Mouse (Mus musculus): ENCODE measurements around the gene Pigc. TPM values are rescaled to one million over a fixed set of nuclear protein-coding genes. Genes with fewer than 3 reads are reported as not detected.

The Pigc gene
- polyA plus RNA-seq (2011; ENCODE audit: insufficient read depth, insufficient read length, low replicate concordance, missing spikeins), result 11.8 and 12.9 TPM in 2 replicates

GRCm38 (mm10) chr1:161968589-161969407 is at the start of gene Pigc:
Gene Pigc, plus strand, starts transcription at chr1:161969186.
- TF ChIP-seq CTCF (IDR thresholded peaks at IDR 0.05; ENCODE audit: control insufficient read depth, insufficient read depth, low read length) (peak; percentile 73), POLR2A (IDR thresholded peaks at IDR 0.05; ENCODE audit: borderline replicate concordance, control insufficient read depth, low read depth, low read length) (peak; percentile 55; the same call in 1 of the 2 replicates)
- H3K27ac ChIP-seq (ENCODE audit: control insufficient read depth, insufficient read depth, low read depth, low read length, poor library complexity), result peak within 1 kb of the TSS; percentile 25; the same call in 1 of the 2 replicates
- 3% methylated on average over 38 of the region's 38 CpGs for WGBS
- no peaks in the 10 kb centered on the region; the same call in 1 of the 2 replicates for H3K4me1 ChIP-seq (ENCODE audit: control insufficient read depth, insufficient read depth, low read length)
- H3K4me3 ChIP-seq (replicated peaks; ENCODE audit: control insufficient read depth, low read depth, low read length), result peak within 1 kb of the TSS; percentile 78

- H3K4me3 ChIP-seq (replicated peaks; ENCODE audit: control insufficient read depth, low read depth, low read length), result no peak overlapping the region
- no peak overlapping the region for H3K27ac ChIP-seq (ENCODE audit: control insufficient read depth, insufficient read depth, low read depth, low read length, poor library complexity)
- whole genome bisulfite sequencing, result 84% methylated on average over 2 of the region's 2 CpGs
- TF ChIP-seq POLR2A (IDR thresholded peaks at IDR 0.05; ENCODE audit: borderline replicate concordance, control insufficient read depth, low read depth, low read length), result no peak
- no peak for TF ChIP-seq CTCF (IDR thresholded peaks at IDR 0.05; ENCODE audit: control insufficient read depth, insufficient read depth, low read length)
- peaks cover 3% of the 10 kb centered on the region for H3K4me1 ChIP-seq (ENCODE audit: control insufficient read depth, insufficient read depth, low read length)
Observed at GRCm38 (mm10) chr1:161919594-161919993, 49.4 kb upstream of the Pigc start.

DNA sequence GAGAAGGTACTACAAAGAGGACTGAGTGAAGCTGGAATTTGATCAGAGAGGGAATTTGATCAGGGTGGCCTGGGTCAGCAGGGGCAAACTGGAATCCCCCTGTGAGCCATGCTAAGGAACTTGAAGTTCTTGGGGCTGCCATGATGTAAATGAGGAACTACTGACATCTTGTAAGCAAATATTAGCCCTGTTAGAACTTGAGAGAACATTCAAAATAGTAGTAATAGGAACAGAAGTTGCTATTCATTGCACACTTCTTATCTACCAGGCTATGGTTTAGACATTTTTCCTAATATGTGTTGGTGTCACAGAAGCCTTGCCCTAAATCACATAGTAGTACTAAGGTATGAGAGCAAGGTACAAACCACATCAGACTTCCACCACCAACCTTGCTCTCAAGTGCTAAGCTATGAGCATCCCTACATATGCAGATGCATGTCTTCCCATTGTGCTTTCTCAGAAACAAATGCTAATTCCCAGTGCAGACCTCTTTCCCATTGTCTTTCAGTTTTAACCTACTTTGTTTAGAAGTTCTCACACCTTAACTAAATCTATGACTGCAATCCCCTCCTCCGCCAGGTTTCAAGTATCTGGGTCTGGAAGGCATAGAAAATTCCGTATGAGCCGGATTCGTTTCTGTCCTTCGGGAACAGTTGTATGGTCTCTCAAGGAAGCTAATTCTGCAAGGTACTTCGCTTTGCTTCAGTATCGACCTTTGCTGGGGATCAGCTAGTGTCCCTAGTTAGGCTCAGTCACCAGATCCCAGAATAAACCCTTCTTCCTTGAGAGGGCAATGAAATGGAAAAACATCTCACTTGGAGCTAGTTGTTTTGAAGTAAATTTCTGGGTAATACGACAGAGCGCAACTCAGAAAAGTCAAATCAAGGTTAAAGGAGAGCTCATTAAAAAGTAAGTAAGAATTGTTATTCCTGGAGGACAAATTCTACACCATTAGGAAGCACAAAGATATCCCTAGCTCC is 48.2 kb upstream of the Pigc start:
- 89% methylated on average over 9 of the region's 9 CpGs for WGBS

GRCm38 (mm10) chr1:161921928-161922327 is 47.1 kb upstream of the Pigc start:
- TF ChIP-seq POLR2A (IDR thresholded peaks at IDR 0.05; ENCODE audit: borderline replicate concordance, control insufficient read depth, low read depth, low read length), result no peak
- no peak for TF ChIP-seq CTCF (IDR thresholded peaks at IDR 0.05; ENCODE audit: control insufficient read depth, insufficient read depth, low read length)
- no peak overlapping the region for H3K4me3 ChIP-seq (replicated peaks; ENCODE audit: control insufficient read depth, low read depth, low read length)
- 59% methylated on average over 6 of the region's 6 CpGs for WGBS
- H3K4me1 ChIP-seq (ENCODE audit: control insufficient read depth, insufficient read depth, low read length), result peaks cover 3% of the 10 kb centered on the region
- no peak overlapping the region for H3K27ac ChIP-seq (ENCODE audit: control insufficient read depth, insufficient read depth, low read depth, low read length, poor library complexity)

More for the DNA sequence above, 48.2 kb upstream of the Pigc start:
- Histone ChIP-seq H3K4me1 (ENCODE audit: control insufficient read depth, insufficient read depth, low read length) (peaks cover 3% of the 10 kb centered on the region), H3K27ac (ENCODE audit: control insufficient read depth, insufficient read depth, low read depth, low read length, poor library complexity) (no peak overlapping the region), H3K4me3 (replicated peaks; ENCODE audit: control insufficient read depth, low read depth, low read length) (no peak overlapping the region)
- no peak for TF ChIP-seq POLR2A (IDR thresholded peaks at IDR 0.05; ENCODE audit: borderline replicate concordance, control insufficient read depth, low read depth, low read length)
- TF ChIP-seq CTCF (IDR thresholded peaks at IDR 0.05; ENCODE audit: control insufficient read depth, insufficient read depth, low read length), result no peak

DNA sequence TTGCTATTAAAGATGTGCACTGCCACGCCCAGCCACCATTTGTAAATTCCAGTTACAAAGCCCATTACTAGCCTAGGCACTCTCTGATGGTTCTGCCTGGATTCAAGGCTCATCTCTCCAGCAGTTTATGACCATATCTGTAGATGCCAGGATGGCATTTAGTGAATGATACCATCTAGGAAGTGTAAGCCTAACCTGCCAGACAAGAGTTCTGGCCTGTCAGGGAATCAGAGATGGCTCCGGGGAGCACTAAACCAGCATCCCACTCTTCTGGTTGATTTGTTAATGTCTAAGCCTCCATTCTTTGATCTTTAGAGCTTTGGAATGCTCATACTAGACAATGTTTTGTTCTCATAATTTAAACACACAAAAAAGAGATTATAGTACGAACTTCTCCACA is 44.7 kb upstream of the Pigc start:
- Histone ChIP-seq H3K4me1 (ENCODE audit: control insufficient read depth, insufficient read depth, low read length) (peaks cover 2% of the 10 kb centered on the region), H3K4me3 (replicated peaks; ENCODE audit: control insufficient read depth, low read depth, low read length) (no peak overlapping the region), H3K27ac (ENCODE audit: control insufficient read depth, insufficient read depth, low read depth, low read length, poor library complexity) (no peak overlapping the region)
- TF ChIP-seq POLR2A (IDR thresholded peaks at IDR 0.05; ENCODE audit: borderline replicate concordance, control insufficient read depth, low read depth, low read length) (no peak), CTCF (IDR thresholded peaks at IDR 0.05; ENCODE audit: control insufficient read depth, insufficient read depth, low read length) (no peak)
- WGBS, result 87% methylated on average over 3 of the region's 3 CpGs

DNA sequence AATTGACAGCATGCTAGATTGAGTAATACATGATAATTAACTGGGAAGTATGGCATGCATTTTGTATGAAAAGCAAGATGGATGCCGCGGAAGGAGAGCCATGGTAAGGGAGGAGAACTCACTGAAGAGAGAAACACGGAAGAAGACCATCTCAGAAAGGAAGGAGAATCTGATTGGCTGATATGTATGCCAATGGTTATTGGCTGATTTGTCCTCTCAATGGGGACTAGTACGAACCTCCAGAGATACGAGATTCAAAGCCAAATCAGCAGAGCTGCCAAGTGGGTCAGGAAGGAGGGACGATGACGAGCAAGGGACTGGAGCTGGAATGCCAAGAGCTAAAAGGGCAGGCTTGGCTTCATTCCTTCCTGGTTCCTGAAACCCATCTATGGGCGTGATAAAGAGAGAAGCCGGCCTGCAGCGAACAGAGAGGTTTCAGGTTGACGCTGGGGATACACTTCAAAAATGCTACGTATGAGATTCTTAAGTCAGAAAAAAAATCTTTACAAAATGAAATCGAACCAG is 43.6 kb upstream of the Pigc start:
- TF ChIP-seq CTCF (IDR thresholded peaks at IDR 0.05; ENCODE audit: control insufficient read depth, insufficient read depth, low read length), result no peak
- TF ChIP-seq POLR2A (IDR thresholded peaks at IDR 0.05; ENCODE audit: borderline replicate concordance, control insufficient read depth, low read depth, low read length), result no peak
- Histone ChIP-seq H3K27ac (ENCODE audit: control insufficient read depth, insufficient read depth, low read depth, low read length, poor library complexity) (no peak overlapping the region), H3K4me3 (replicated peaks; ENCODE audit: control insufficient read depth, low read depth, low read length) (no peak overlapping the region), H3K4me1 (ENCODE audit: control insufficient read depth, insufficient read depth, low read length) (peaks cover 2% of the 10 kb centered on the region)
- 87% methylated on average over 13 of the region's 13 CpGs for whole genome bisulfite sequencing

DNA sequence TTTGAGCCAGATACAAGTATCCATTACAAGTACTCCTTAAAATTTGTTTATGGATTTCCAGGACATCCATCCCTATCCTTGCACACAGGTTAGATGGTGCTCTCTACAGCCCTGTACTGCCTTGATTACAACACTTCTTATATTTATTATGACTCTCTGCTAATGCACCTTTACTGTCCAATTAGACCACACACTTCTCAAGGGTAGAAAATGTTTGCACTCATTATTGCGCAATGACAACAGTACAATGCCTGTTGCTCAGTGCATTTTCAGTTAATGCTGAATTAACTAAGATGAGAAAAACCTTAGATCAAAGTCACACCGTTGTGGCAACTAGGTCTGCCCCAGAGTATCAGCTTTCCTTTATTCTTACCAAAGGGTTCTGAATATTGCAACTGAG is 41.0 kb upstream of the Pigc start:
- WGBS, result 70% methylated on average over 2 of the region's 2 CpGs
- peaks cover 2% of the 10 kb centered on the region for H3K4me1 ChIP-seq (ENCODE audit: control insufficient read depth, insufficient read depth, low read length)
- H3K4me3 ChIP-seq (replicated peaks; ENCODE audit: control insufficient read depth, low read depth, low read length), result no peak overlapping the region
- no peak overlapping the region for H3K27ac ChIP-seq (ENCODE audit: control insufficient read depth, insufficient read depth, low read depth, low read length, poor library complexity)
- no peak for TF ChIP-seq CTCF (IDR thresholded peaks at IDR 0.05; ENCODE audit: control insufficient read depth, insufficient read depth, low read length)
- no peak for TF ChIP-seq POLR2A (IDR thresholded peaks at IDR 0.05; ENCODE audit: borderline replicate concordance, control insufficient read depth, low read depth, low read length)

Data from bone marrow, adult 2 months (tissue).